Mouse (Mus musculus) MEL (cell line): ENCODE results near the gene Gm14569. TPM values are rescaled to one million over a fixed set of nuclear protein-coding genes. Genes with fewer than 3 reads are reported as not detected.

ENCODE experiments used
- DNase-seq: peaks from one replicate; pipeline ENCODE4 v3.0.0; 2011; ENCODE audit warnings: low read depth, low spot score
- H3K27ac ChIP-seq: 2 replicates; pipeline ENCODE4 v1.5.1; 2012; ENCODE audit warnings: low read depth, mild to moderate bottlenecking, control low read depth, low read length, moderate library complexity; ENCODE audit not compliant: control insufficient read depth
- H3K27me3 ChIP-seq, 2 experiments: fragments of 150-350 bp in 1 of 2; sonication (generic) in 1 of 2; 2 replicates each; pipeline ENCODE4 v1.6.1; 2012; ENCODE audit warnings: low read length in 2 of 2, mild to moderate bottlenecking in 2 of 2, improper control_type of control experiment in 1 of 2, moderate library complexity in 1 of 2; ENCODE audit not compliant: insufficient read depth in 2 of 2, control insufficient read depth in 1 of 2
- H3K36me3 ChIP-seq, 2 experiments: 2 replicates each; pipeline ENCODE4 v1.6.1; 2012 to 2014; ENCODE audit warnings: low read length in 2 of 2, improper control_type of control experiment in 1 of 2, inconsistent platforms in 1 of 2, mild to moderate bottlenecking in 1 of 2; ENCODE audit not compliant: insufficient read depth in 2 of 2, control insufficient read depth in 1 of 2
- H3K4me1 ChIP-seq, 2 experiments: fragments of 150-350 bp in 1 of 2; sonication (generic) in 1 of 2; 2 replicates each; pipeline ENCODE4 v1.6.1; 2012; ENCODE audit warnings: low read length in 2 of 2, improper control_type of control experiment in 1 of 2, mild to moderate bottlenecking in 1 of 2; ENCODE audit not compliant: insufficient read depth in 2 of 2, control insufficient read depth in 1 of 2
- H3K4me3 ChIP-seq, 2 experiments: fragments of 150-350 bp in 1 of 2; sonication (generic) in 1 of 2; 2 replicates each; pipeline ENCODE4 v1.5.1; 2012; ENCODE audit warnings: low read depth in 2 of 2, low read length in 2 of 2, mild to moderate bottlenecking in 2 of 2, moderate library complexity in 2 of 2, control low read depth in 1 of 2, improper control_type of control experiment in 1 of 2; ENCODE audit not compliant: control insufficient read depth in 1 of 2, insufficient read depth in 1 of 2
- H3K79me2 ChIP-seq: 2 replicates; pipeline ENCODE4 v1.6.1; 2012; ENCODE audit warnings: mild to moderate bottlenecking, low read length, moderate library complexity; ENCODE audit not compliant: control insufficient read depth, poor library complexity, insufficient read depth
- H3K9ac ChIP-seq: 2 replicates; pipeline ENCODE4 v1.6.1; 2012; ENCODE audit warnings: low read depth, mild to moderate bottlenecking, control low read depth, low read length, moderate library complexity; ENCODE audit not compliant: control insufficient read depth, poor library complexity, severe bottlenecking
- H3K9me3 ChIP-seq: fragments of 150-350 bp; sonication (generic); replicated peaks from 2 replicates; pipeline ENCODE4 v1.6.1; 2012; ENCODE audit warnings: mild to moderate bottlenecking, low read length, improper control_type of control experiment, moderate library complexity; ENCODE audit not compliant: insufficient read depth
- BHLHE40 ChIP-seq: IDR thresholded peaks from 2 replicates; pipeline ENCODE4 v1.6.1; 2012; ENCODE audit warnings: low read depth, mild to moderate bottlenecking, inconsistent platforms, low read length, improper control_type of control experiment, borderline replicate concordance
- CHD2 ChIP-seq: IDR thresholded peaks from 2 replicates; pipeline ENCODE4 v1.6.1; 2011; ENCODE audit warnings: low read length, improper control_type of control experiment
- CTCF ChIP-seq, 3 experiments: IDR thresholded peaks in 2 of 3; conservative IDR thresholded peaks in 1 of 3; 2 replicates each; pipeline ENCODE4 v1.5.1; 2011 to 2012; ENCODE audit warnings: low read length in 3 of 3, low read depth in 2 of 3, mild to moderate bottlenecking in 2 of 3, improper control_type of control experiment in 1 of 3, inconsistent platforms in 1 of 3, mixed read lengths in 1 of 3, moderate library complexity in 1 of 3; ENCODE audit not compliant: control insufficient read depth in 1 of 3, insufficient read depth in 1 of 3, poor library complexity in 1 of 3, severe bottlenecking in 1 of 3
- ELF1 ChIP-seq: IDR thresholded peaks from 2 replicates; pipeline ENCODE4 v1.6.1; 2014; ENCODE audit warnings: low read depth, mild to moderate bottlenecking, inconsistent platforms, low read length, improper control_type of control experiment, moderate library complexity
- ETS1 ChIP-seq: IDR thresholded peaks from 2 replicates; pipeline ENCODE4 v1.6.1; 2012; ENCODE audit warnings: low read depth, mild to moderate bottlenecking, inconsistent platforms, low read length, improper control_type of control experiment, moderate library complexity
- GABPA ChIP-seq: IDR thresholded peaks from 2 replicates; pipeline ENCODE4 v1.6.1; 2012; ENCODE audit warnings: low read depth, mild to moderate bottlenecking, inconsistent platforms, low read length, improper control_type of control experiment, moderate library complexity
- GATA1 ChIP-seq: IDR thresholded peaks from 2 replicates; pipeline ENCODE4 v1.6.1; 2011; ENCODE audit warnings: low read depth, low read length, improper control_type of control experiment
- MEF2A ChIP-seq: IDR thresholded peaks from 2 replicates; pipeline ENCODE4 v1.6.1; 2014; ENCODE audit warnings: low read depth, mild to moderate bottlenecking, inconsistent platforms, low read length, improper control_type of control experiment; ENCODE audit not compliant: poor library complexity, insufficient replicate concordance, severe bottlenecking; ENCODE audit errors: extremely low read depth
- MXI1 ChIP-seq: IDR thresholded peaks from 2 replicates; pipeline ENCODE4 v1.6.1; 2011; ENCODE audit warnings: mild to moderate bottlenecking, low read depth, low read length, improper control_type of control experiment
- MYB ChIP-seq: IDR thresholded peaks from 2 replicates; pipeline ENCODE4 v1.6.1; 2011; ENCODE audit warnings: mild to moderate bottlenecking, low read depth, low read length, improper control_type of control experiment
- MYC ChIP-seq: IDR thresholded peaks from 2 replicates; pipeline ENCODE4 v1.6.1; 2011; ENCODE audit warnings: low read depth, mild to moderate bottlenecking, low read length, improper control_type of control experiment, moderate library complexity
- NELFE ChIP-seq: IDR thresholded peaks from 2 replicates; pipeline ENCODE4 v1.6.1; 2011; ENCODE audit warnings: low read depth, low read length, improper control_type of control experiment
- POLR2AphosphoS2 ChIP-seq: IDR thresholded peaks from 2 replicates; pipeline ENCODE4 v1.6.1; 2011; ENCODE audit warnings: low read length, improper control_type of control experiment
- RAD21 ChIP-seq: IDR thresholded peaks from 2 replicates; pipeline ENCODE4 v1.6.1; 2011; ENCODE audit warnings: mild to moderate bottlenecking, low read depth, low read length, improper control_type of control experiment
- RCOR1 ChIP-seq: IDR thresholded peaks from 2 replicates; pipeline ENCODE4 v1.6.1; 2012; ENCODE audit warnings: low read depth, mild to moderate bottlenecking, inconsistent platforms, low read length, improper control_type of control experiment
- SMC3 ChIP-seq: IDR thresholded peaks from 2 replicates; pipeline ENCODE4 v1.6.1; 2011; ENCODE audit warnings: low read depth, low read length, improper control_type of control experiment
- TAL1 ChIP-seq: IDR thresholded peaks from 2 replicates; pipeline ENCODE4 v1.6.1; 2012; ENCODE audit warnings: mild to moderate bottlenecking, inconsistent platforms, low read length, moderate library complexity, mixed read lengths
- TBP ChIP-seq: IDR thresholded peaks from 2 replicates; pipeline ENCODE4 v1.8.0; 2011; ENCODE audit warnings: low read depth, low read length, improper control_type of control experiment
- UBTF ChIP-seq: IDR thresholded peaks from 2 replicates; pipeline ENCODE4 v1.6.1; 2012; ENCODE audit warnings: low read depth, mild to moderate bottlenecking, inconsistent platforms, low read length, improper control_type of control experiment, moderate library complexity, borderline replicate concordance; ENCODE audit not compliant: insufficient read depth
- USF2 ChIP-seq, 2 experiments: IDR thresholded peaks; 2 replicates each; pipeline ENCODE4 v1.6.1; 2011 to 2012; ENCODE audit warnings: improper control_type of control experiment in 2 of 2, low read length in 2 of 2, borderline replicate concordance in 1 of 2, inconsistent platforms in 1 of 2, low read depth in 1 of 2, mild to moderate bottlenecking in 1 of 2; ENCODE audit not compliant: insufficient read depth in 1 of 2
- ZMIZ1 ChIP-seq: IDR thresholded peaks from 2 replicates; pipeline ENCODE4 v1.6.1; 2012; ENCODE audit warnings: low read depth, mild to moderate bottlenecking, inconsistent platforms, low read length, improper control_type of control experiment, moderate library complexity
- polyA plus RNA-seq, 2 experiments: library from polyadenylated mRNA; stranded (reverse) in 1 of 2; unstranded in 1 of 2; fragments of >175 nt in 1 of 2; fragments of >200 nt in 1 of 2; gene quantifications; 2 replicates each; pipeline versions ENCODE4 v1.2.1 to v1.2.4; 2012; ENCODE audit warnings: low replicate concordance in 2 of 2, low read depth in 1 of 2; ENCODE audit not compliant: insufficient read length in 2 of 2, insufficient read depth in 1 of 2, missing spikeins in 1 of 2
- total RNA-seq: library from RNA; depleted of rRNA; stranded (reverse); fragments of 300-350 nt; gene quantifications from 2 replicates; pipeline ENCODE4 v1.2.3, GENCODE M21; 2012

The Gm14569 gene
- total and polyA plus RNA-seq, 3 experiments: 0.01 TPM; not detected in 2

DNA sequence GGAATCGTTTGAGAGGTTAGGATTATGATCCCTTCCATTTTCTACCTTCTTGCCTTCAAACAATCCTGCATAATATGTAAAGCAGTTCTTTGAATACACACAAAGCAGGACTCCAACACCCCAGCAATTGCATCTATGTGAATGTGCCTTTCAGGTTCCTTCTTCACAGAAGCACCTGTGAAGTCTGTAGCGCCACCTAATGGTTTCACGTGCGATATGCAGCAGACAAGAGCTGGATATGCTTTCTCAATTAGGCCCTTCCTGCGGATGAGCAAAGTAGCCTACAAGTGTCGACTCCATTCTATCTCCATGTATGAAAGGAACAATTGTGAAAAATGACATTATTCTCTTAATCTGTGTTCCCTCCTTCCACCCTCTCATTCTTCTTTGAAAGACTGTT, 56.6 kb downstream of the Gm14569 start:
- TF ChIP-seq RAD21: peak; percentile 11
- peak; percentile 35 to 58 (median 42) for TF ChIP-seq CTCF (IDR thresholded peaks at IDR 0.05 in 2 of 3, conservative IDR thresholded peaks at IDR 0.05 in 1 of 3; ENCODE audit: control insufficient read depth in 1 of 3, insufficient read depth in 1 of 3, low read depth in 2 of 3, low read length in 3 of 3, poor library complexity in 1 of 3, severe bottlenecking in 1 of 3)
- no peak for TF ChIP-seq GATA1
- Histone ChIP-seq H3K9me3 (no peaks in the 10 kb centered on the region), H3K9ac (no peak overlapping the region), H3K4me1 (no peaks in the 10 kb centered on the region), H3K27ac (no peak overlapping the region), H3K27me3 (no peaks in the 10 kb centered on the region), H3K79me2 (no peaks in the 10 kb centered on the region), H3K4me3 (no peak overlapping the region), H3K36me3 (no peaks in the 10 kb centered on the region)
- DNase-seq: peak; percentile 21

- no peak overlapping the region for H3K4me3 ChIP-seq
- H3K9me3 ChIP-seq: no peaks in the 10 kb centered on the region
- no peaks in the 10 kb centered on the region for H3K36me3 ChIP-seq
- TF ChIP-seq CHD2 (no peak), RCOR1 (no peak)
- no peaks in the 10 kb centered on the region for H3K27me3 ChIP-seq
- H3K9ac ChIP-seq: no peak overlapping the region
- no peak for DNase-seq
- no peak overlapping the region for H3K27ac ChIP-seq
- no peaks in the 10 kb centered on the region for H3K4me1 ChIP-seq
- no peaks in the 10 kb centered on the region for H3K79me2 ChIP-seq
Measured at GRCm38 (mm10) chrX:36419153-36419552, 72.5 kb downstream of the Gm14569 start.

- no peaks in the 10 kb centered on the region for H3K9me3 ChIP-seq
- DNase-seq: no peak
- no peak overlapping the region for H3K4me3 ChIP-seq
- no peak overlapping the region for H3K27ac ChIP-seq
- H3K4me1 ChIP-seq: no peaks in the 10 kb centered on the region
- no peaks in the 10 kb centered on the region; a peak in 1 of 4 replicates for H3K27me3 ChIP-seq
- H3K36me3 ChIP-seq: no peaks in the 10 kb centered on the region
- H3K79me2 ChIP-seq: no peaks in the 10 kb centered on the region
- H3K9ac ChIP-seq: no peak overlapping the region
- TF ChIP-seq TAL1 (no peak), ETS1 (no peak), TBP (no peak), CTCF (IDR thresholded peaks at IDR 0.05 in 2 of 3, conservative IDR thresholded peaks at IDR 0.05 in 1 of 3; ENCODE audit: control insufficient read depth in 1 of 3, insufficient read depth in 1 of 3, low read depth in 2 of 3, low read length in 3 of 3, poor library complexity in 1 of 3, severe bottlenecking in 1 of 3) (peak; percentile 13 to 32 (median 28); a peak in 4 of 6 replicates), POLR2AphosphoS2 (no peak), MEF2A (no peak), BHLHE40 (no peak), MYB (no peak), SMC3 (peak; percentile 10; the same call in 1 of the 2 replicates), MXI1 (no peak), ELF1 (no peak), MYC (no peak), NELFE (no peak), UBTF (no peak), USF2 (IDR thresholded peaks at IDR 0.05; ENCODE audit: borderline replicate concordance in 1 of 2, insufficient read depth in 1 of 2, low read depth in 1 of 2, low read length in 2 of 2) (no peak), GABPA (no peak), ZMIZ1 (no peak)
Measured at GRCm38 (mm10) chrX:36402316-36402715, 89.3 kb downstream of the Gm14569 start.
